Mouse (Mus musculus) liver, adult 2 months (tissue): ENCODE results near the gene Atxn1.

ENCODE experiments used
- CTCF ChIP-seq: fragments of 200-500 bp; IDR thresholded peaks from 2 replicates; pipeline ENCODE4 v1.5.1; 2011; ENCODE audit warnings: low read depth, low read length, control low read depth
- POLR2A ChIP-seq: fragments of 200-500 bp; IDR thresholded peaks from 2 replicates; pipeline ENCODE4 v1.6.1; 2011; ENCODE audit warnings: low read length, control low read depth; ENCODE audit not compliant: insufficient read depth; ENCODE audit errors: extremely low read depth

DNA sequence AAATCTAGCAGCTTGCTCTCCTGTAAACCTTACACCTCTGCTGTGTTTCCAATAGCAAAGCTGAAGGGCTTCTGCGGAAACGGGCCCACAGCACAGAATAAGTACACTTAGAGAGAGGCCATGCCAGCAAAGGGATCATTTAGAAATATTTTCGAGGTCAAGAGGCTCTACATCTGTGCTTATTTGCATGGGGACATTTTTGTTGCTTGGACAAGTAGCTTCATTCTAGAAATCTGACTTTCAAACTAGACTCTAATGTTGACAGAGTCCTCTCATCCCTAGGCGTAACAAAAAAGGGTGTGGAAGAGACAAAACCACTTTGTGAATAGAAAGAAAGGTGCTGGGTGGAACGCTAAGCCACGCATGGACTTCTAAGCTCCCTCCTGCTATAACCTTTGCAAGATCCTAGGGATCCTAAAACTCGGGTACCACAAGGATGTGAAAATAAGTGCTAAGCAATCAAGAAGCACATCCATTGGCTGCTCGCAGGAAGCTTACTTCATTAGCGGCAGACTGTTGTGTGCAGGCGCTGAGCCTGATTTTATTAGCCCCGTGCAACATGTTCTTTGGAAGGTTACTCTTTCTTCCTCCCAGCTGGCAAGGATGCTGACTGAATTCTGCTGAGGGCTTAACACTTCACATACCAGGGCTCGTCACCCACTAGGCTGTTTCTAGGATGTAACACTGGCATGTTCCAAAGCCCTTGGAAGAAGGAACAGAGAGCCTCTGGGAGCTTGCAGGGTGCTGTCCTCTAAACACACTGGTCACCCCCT lies 334.1 kb downstream of the Atxn1 start:
- TF ChIP-seq CTCF (no peak), POLR2A (no peak)
